Mouse (Mus musculus) midbrain, postnatal 0 days (tissue): ENCODE data around the gene Asb6. TPM values are rescaled to one million over a fixed set of nuclear protein-coding genes. Genes with fewer than 3 reads are reported as not detected.

Source experiments
- ATAC-seq: fragments of 200-750 bp; cut with Nextera tagmentation; 2 replicates; pipeline ENCODE4 v1.8.0; 2017; ENCODE audit warnings: moderate number of reproducible peaks, mild to moderate bottlenecking, moderate TSS enrichment, moderate library complexity; ENCODE audit not compliant: low FRiP score
- DNase-seq: peaks from one replicate; pipeline ENCODE4 v3.0.0-alpha.2; 2015; ENCODE audit warnings: low spot score
- H3K27ac ChIP-seq: fragments of 300-500 bp; sonication (generic); 2 replicates; pipeline ENCODE4 v1.5.1; 2014; ENCODE audit warnings: low read depth, mild to moderate bottlenecking, low read length, mixed read lengths
- H3K27me3 ChIP-seq: fragments of 300-500 bp; sonication (generic); 2 replicates; pipeline ENCODE4 v1.6.1; 2014; ENCODE audit warnings: low read length, control low read depth, mixed read lengths; ENCODE audit not compliant: insufficient read depth
- H3K36me3 ChIP-seq: fragments of 300-500 bp; sonication (generic); 2 replicates; pipeline ENCODE4 v1.6.1; 2014; ENCODE audit warnings: low read length, control low read depth, mixed read lengths; ENCODE audit not compliant: insufficient read depth
- H3K4me1 ChIP-seq: fragments of 300-500 bp; sonication (generic); 2 replicates; pipeline ENCODE4 v1.6.1; 2014; ENCODE audit warnings: mild to moderate bottlenecking, control low read depth, antibody characterized with exemption, low read length, mixed read lengths; ENCODE audit not compliant: insufficient read depth
- H3K4me2 ChIP-seq: fragments of 300-500 bp; sonication (generic); 2 replicates; pipeline ENCODE4 v1.6.1; 2014; ENCODE audit warnings: low read depth, mild to moderate bottlenecking, low read length, mixed read lengths; ENCODE audit not compliant: poor library complexity, severe bottlenecking
- H3K4me3 ChIP-seq: fragments of 300-500 bp; sonication (generic); 2 replicates; pipeline ENCODE4 v1.5.1; 2014; ENCODE audit warnings: low read depth, mild to moderate bottlenecking, low read length, moderate library complexity
- H3K9ac ChIP-seq: fragments of 300-500 bp; sonication (generic); replicated peaks from 2 replicates; pipeline ENCODE4 v1.6.1; 2014; ENCODE audit warnings: mild to moderate bottlenecking, low read length, moderate library complexity, mixed read lengths; ENCODE audit not compliant: poor library complexity, severe bottlenecking
- H3K9me3 ChIP-seq: fragments of 300-500 bp; sonication (generic); 2 replicates; pipeline ENCODE4 v1.6.1; 2016; ENCODE audit warnings: low read length, control low read depth
- CTCF ChIP-seq: IDR thresholded peaks from 2 replicates; pipeline ENCODE4 v1.5.1; 2016; ENCODE audit warnings: antibody characterized with exemption, mild to moderate bottlenecking
- WGBS: fragments of 180-500 bp; shearing (Covaris S2); extraction: QIAGEN DNeasy Blood & Tissue Kit; methylation state at CpG from one replicate; pipeline ENCODE4 v1.1.7; 2014; 5-methylcytosine and 5-hydroxymethylcytosine counted together
- polyA plus RNA-seq: library from polyadenylated mRNA; unstranded; fragments of >200 nt; fragmentation: Nextera tagmentation; extraction: Ambion mirVana; gene quantifications from 2 replicates; pipeline ENCODE4 v1.2.1, GENCODE M21; 2015
- total RNA-seq: library from RNA; depleted of rRNA; stranded (reverse); fragments of >200 nt; gene quantifications from 2 replicates; pipeline ENCODE4 v1.2.3, GENCODE M21; 2014

The Asb6 gene
- total and polyA plus RNA-seq, 2 experiments from 2014 or later: 36.1 to 40.7 TPM

DNA sequence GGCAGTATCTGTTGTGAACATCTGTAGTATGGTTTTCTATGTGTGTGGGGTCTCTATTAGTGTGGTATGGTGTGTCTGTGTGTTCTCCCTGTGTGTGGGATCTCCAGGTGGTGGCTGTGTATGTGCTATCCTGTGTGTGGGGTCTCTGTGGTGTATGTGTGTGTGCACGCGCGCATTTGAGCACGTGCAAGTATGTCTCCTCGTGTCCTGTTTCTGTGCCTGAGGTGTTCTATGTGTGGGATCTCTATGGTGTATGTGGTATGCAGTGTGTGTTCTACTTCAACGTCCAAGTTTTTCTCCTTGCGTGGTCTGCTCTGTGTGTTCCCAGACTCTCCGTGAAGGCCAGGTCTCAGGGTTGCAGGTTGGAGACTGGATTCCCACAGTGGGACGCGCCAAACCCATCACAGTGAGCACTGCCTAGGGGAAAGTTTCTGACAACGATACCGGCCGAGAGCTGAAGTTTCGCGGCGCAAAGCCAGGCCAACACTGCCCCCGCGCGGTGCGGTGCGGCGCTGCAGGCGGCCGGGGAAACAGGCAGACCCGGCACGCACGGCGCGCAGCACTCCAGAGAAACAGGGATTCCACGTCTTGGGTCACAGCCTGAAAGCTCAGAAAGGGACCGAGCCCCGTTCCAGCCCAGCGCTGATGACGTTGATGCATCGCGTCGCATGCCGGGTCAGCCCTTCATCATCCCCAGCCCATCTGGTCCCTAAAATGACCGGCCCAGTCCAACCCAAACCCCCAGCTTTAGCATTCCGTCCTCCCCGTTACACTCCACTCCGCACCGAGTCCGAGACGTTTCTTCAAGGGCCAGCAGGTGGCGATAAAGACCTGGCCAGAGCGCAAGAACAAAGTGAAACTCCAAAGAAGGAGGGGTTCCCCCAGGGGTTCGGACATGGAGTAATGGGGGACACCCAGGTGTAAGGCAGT is 35.7 kb downstream of the Asb6 start:
- Histone ChIP-seq H3K4me1 (peaks cover 9% of the 10 kb centered on the region), H3K27me3 (no peaks in the 10 kb centered on the region), H3K27ac (peak overlapping the region; percentile 57; the same call in 1 of the 2 replicates), H3K36me3 (no peaks in the 10 kb centered on the region), H3K9me3 (no peaks in the 10 kb centered on the region), H3K4me3 (peak overlapping the region; percentile 30), H3K4me2 (peak overlapping the region; percentile 56), H3K9ac (0 out of 2 replicates have a peak overlapping the region, but pooled peaks have one; percentile 14)
- 5% methylated on average over 48 of the region's 48 CpGs for WGBS
- peak; percentile 87 for DNase-seq
- TF ChIP-seq CTCF: peak; percentile 79
- peak; percentile 61 for ATAC-seq

DNA sequence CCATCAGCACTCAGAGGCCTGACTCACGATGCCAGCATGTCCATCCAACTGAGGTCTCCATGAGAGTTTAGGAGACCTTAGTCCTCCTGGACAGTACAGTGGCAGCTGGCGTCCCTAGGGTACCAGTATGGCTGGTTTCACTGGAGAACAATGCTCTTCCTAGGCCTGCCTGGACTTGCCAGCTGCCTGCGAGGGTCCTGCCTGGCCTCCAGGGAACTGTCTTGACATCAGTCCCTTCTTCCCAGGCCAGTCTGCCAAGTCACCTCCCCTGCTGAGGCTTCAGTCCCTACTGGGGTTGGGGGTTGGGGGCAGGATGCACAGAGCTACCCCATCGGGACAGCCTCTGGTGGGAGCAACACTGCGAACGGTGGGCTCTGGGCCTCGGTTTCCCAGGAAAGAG is 38.1 kb downstream of the Asb6 start:
- H3K4me3 ChIP-seq: no peak overlapping the region
- no peak overlapping the region for H3K4me2 ChIP-seq
- no peaks in the 10 kb centered on the region for H3K27me3 ChIP-seq
- no peak overlapping the region for H3K27ac ChIP-seq
- DNase-seq: no peak
- H3K4me1 ChIP-seq: peaks cover 10% of the 10 kb centered on the region
- TF ChIP-seq CTCF: no peak
- no peak for ATAC-seq
- 79% methylated on average over 7 of the region's 7 CpGs for WGBS
- H3K36me3 ChIP-seq: no peaks in the 10 kb centered on the region
- H3K9me3 ChIP-seq: no peaks in the 10 kb centered on the region
- no peak overlapping the region for H3K9ac ChIP-seq

DNA sequence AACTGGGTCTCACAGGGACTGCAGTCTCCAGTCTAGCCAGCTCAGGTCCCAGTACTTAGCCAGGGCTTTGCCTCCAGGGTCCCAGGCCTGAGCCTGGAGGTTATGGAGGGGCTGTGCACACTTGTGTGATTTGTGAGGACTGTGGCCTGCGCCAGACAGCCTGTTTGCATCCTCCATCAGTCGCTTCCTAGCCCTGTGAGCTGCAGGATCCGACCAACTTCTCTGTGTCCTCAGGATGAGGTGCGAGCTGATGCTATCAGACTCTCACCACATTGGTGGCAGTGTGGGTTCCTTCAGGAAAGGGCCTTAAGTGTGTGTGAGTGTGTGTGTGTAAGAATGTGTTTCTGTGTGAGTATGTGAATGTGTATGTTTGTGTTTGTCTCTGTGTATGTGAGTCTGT is 42.7 kb downstream of the Asb6 start:
- Histone ChIP-seq H3K27me3 (no peaks in the 10 kb centered on the region), H3K36me3 (no peaks in the 10 kb centered on the region), H3K9ac (0 out of 2 replicates have a peak overlapping the region, but pooled peaks have one; percentile 19), H3K4me1 (peaks cover 4% of the 10 kb centered on the region), H3K4me2 (no peak overlapping the region), H3K27ac (no peak overlapping the region), H3K9me3 (no peaks in the 10 kb centered on the region), H3K4me3 (no peak overlapping the region)
- no peak for TF ChIP-seq CTCF
- DNase-seq (no peak), ATAC-seq (no peak)
- WGBS: 67% methylated on average over 4 of the region's 4 CpGs

DNA sequence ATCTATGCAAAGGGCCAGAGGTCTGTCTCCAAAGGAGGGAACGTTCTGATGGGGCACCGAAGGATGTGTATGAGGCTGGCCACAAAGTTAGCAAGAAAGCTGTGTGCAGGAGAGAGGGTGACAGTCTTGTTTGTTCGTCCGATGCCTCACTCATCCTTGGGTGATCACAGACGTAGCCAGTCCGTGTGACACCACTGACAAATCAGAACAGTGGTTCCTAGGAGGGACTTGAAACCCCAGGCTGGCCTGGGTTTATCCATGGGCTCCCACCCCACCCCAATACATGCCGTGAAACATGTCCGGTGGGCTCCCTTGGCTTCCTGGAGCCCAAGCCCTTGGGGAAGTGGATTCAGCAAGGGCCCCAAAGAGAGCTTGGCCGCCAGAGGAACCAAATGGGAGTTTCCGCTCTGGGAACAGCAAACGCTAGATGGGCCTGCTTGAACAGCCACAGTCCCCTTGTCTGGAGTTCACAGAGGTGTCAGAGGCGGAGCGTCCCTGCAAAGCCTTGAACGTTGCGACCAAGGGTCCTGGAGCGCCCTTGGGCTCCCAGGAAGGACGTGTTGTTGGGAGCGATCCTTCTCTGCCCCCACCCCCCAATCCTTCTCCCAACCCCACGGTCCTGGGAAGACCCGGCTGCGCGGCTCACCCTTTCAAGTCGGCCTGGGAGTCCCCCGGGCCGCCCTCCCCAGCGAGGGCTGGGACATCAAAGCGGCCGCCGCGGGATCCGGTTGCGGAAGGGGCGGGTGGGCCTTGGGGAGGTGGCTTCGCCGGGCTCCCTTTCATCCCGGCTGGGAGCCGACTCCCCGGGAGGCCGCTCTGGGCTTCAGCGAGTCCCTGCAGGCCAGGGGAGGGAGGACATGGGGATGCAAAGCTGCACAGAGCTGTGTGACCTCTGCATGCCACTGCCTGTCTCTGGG is 45.8 kb downstream of the Asb6 start:
- Histone ChIP-seq H3K27me3 (no peaks in the 10 kb centered on the region), H3K9me3 (no peaks in the 10 kb centered on the region), H3K4me2 (peak overlapping the region; percentile 33), H3K27ac (no peak overlapping the region; the same call in 1 of the 2 replicates), H3K9ac (no peak overlapping the region), H3K36me3 (no peaks in the 10 kb centered on the region), H3K4me3 (no peak overlapping the region), H3K4me1 (peaks cover 4% of the 10 kb centered on the region)
- ATAC-seq: 0 out of 2 replicates have a peak, but pooled peaks have one; percentile 6
- WGBS: 14% methylated on average over 37 of the region's 40 CpGs
- TF ChIP-seq CTCF: no peak
- DNase-seq: no peak

DNA sequence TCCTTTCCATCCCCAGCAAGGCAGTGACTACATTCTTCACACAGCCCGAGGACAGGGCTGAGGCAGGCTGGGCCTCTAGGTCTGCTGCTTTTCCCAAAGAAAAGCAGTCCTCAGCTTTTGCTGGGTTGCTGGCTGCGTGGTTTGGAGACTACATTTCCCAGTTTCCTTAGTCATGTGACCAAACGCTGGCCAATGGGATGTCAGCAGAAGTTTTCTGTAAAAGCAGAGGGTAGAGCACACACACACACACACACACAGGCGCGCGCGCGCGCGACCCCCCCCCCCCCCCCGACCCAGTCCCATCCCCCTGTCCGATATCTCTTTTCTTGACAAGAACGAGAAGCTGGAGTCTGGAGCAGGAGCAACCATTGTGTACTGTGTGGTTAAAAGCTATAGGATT is 46.8 kb downstream of the Asb6 start:
- peak; percentile 21; the same call in 1 of the 2 replicates for ATAC-seq
- Histone ChIP-seq H3K4me1 (peaks cover 4% of the 10 kb centered on the region), H3K36me3 (no peaks in the 10 kb centered on the region), H3K4me2 (peak overlapping the region; percentile 50), H3K9me3 (no peaks in the 10 kb centered on the region), H3K9ac (peak overlapping the region; percentile 50; the same call in 1 of the 2 replicates), H3K27me3 (no peaks in the 10 kb centered on the region), H3K4me3 (no peak overlapping the region), H3K27ac (no peak overlapping the region)
- WGBS: 0% methylated on average over 12 of the region's 13 CpGs
- DNase-seq: peak; percentile 85
- no peak for TF ChIP-seq CTCF
